In genomic region chr4:132262358-132262616, GRCm38 (mm10) we compare ENCODE assay signal across 12 mouse cellular contexts. TPM values are rescaled to one million over a fixed set of nuclear protein-coding genes. Genes with fewer than 3 reads are reported as not detected.
A peak's percentile ranks its signal among the peaks of the same experiment; 100 is the strongest.
DNase-seq lines count a peak whose midpoint lies in the region; ATAC-seq and TF ChIP-seq lines count a peak whose summit lies in the region.
"Had no signal": no experiment of that assay in that cellular context is flagged by ENCODE, and none has a peak within 500 bp of the region (broad histone marks: within the 10 kb centered on the region; RNA-seq: fewer than 3 reads in every experiment).

No protein-coding gene starts in this region.

- no peak for DNase-seq in forebrain, embryonic 10.5 days (ENCODE audit: extremely low spot score, low spot score)
- DNase-seq in forebrain, embryonic 11.5 days (ENCODE audit: low spot score): no peak
- no peak for DNase-seq in layer of hippocampus, adult 2 months (ENCODE audit: low spot score in 2 of 2)
- DNase-seq in layer of hippocampus, adult 18-20 months (ENCODE audit: low spot score in 2 of 2): no peak
- no peak for DNase-seq in hindbrain, embryonic 14.5 days (ENCODE audit: low spot score)
- DNase-seq in midbrain, postnatal 0 days (ENCODE audit: low spot score): no peak
- no peak for DNase-seq in layer of hippocampus, postnatal 25 days (ENCODE audit: extremely low spot score in 1 of 2, low spot score in 1 of 2)
- DNase-seq in yolk sac, embryonic 10.5 days (ENCODE audit: low spot score): no peak
- DNase-seq: cerebellum, postnatal 25 days; kidney, postnatal 36 days; right cerebral cortex, postnatal 25 days had no signal

- no peaks in the 10 kb centered on the region for H3K27me3 ChIP-seq in forebrain, embryonic 10.5 days (ENCODE audit: poor library complexity, severe bottlenecking)
- H3K27me3 ChIP-seq in forebrain, embryonic 11.5 days (ENCODE audit: control insufficient read depth, insufficient read depth, low read length): no peaks in the 10 kb centered on the region
- no peaks in the 10 kb centered on the region for H3K27me3 ChIP-seq in hindbrain, embryonic 14.5 days (ENCODE audit: control insufficient read depth, insufficient read depth, low read length)
- no peaks in the 10 kb centered on the region for H3K27me3 ChIP-seq in midbrain, postnatal 0 days (ENCODE audit: insufficient read depth, low read length)

- ATAC-seq in forebrain, embryonic 11.5 days (replicated peaks; ENCODE audit: low FRiP score): no peak
- ATAC-seq in hindbrain, embryonic 14.5 days (ENCODE audit: low FRiP score): no peak
- ATAC-seq in midbrain, postnatal 0 days (ENCODE audit: low FRiP score): no peak

- H3K4me3 ChIP-seq in forebrain, embryonic 10.5 days: peak overlapping the region; percentile 92; the same call in 1 of the 2 replicates
- H3K4me3 ChIP-seq in forebrain, embryonic 11.5 days (ENCODE audit: low read depth, low read length): no peak overlapping the region
- no peak overlapping the region; the same call in 1 of the 2 replicates for H3K4me3 ChIP-seq in layer of hippocampus, adult 2 months
- 0 out of 2 replicates have a peak overlapping the region, but pooled peaks have one; percentile 85 for H3K4me3 ChIP-seq in hindbrain, embryonic 14.5 days (replicated peaks; ENCODE audit: low read length)
- H3K4me3 ChIP-seq in midbrain, postnatal 0 days (ENCODE audit: low read depth, low read length): no peak overlapping the region

- peak overlapping the region; percentile 99; the same call in 1 of the 2 replicates for H3K27ac ChIP-seq in forebrain, embryonic 10.5 days
- no peak overlapping the region for H3K27ac ChIP-seq in forebrain, embryonic 11.5 days (ENCODE audit: low read depth, low read length)
- H3K27ac ChIP-seq in layer of hippocampus, adult 2 months: peak overlapping the region; percentile 99; the same call in 1 of the 2 replicates
- no peak overlapping the region for H3K27ac ChIP-seq in hindbrain, embryonic 14.5 days
- no peak overlapping the region for H3K27ac ChIP-seq in midbrain, postnatal 0 days (ENCODE audit: low read depth, low read length)

- no peak overlapping the region for H3K4me2 ChIP-seq in forebrain, embryonic 11.5 days (ENCODE audit: low read depth, low read length, severe bottlenecking)
- H3K4me2 ChIP-seq in hindbrain, embryonic 14.5 days (replicated peaks): peak overlapping the region; percentile 62
- H3K4me2 ChIP-seq in midbrain, postnatal 0 days (ENCODE audit: low read depth, low read length, poor library complexity, severe bottlenecking): peak overlapping the region; percentile 87; the same call in 1 of the 2 replicates

- WGBS in forebrain, embryonic 10.5 days: 79% methylated on average over 5 of the region's 5 CpGs
- 83% methylated on average over 5 of the region's 5 CpGs for whole genome bisulfite sequencing in forebrain, embryonic 11.5 days
- 78% methylated on average over 5 of the region's 5 CpGs for WGBS in hindbrain, embryonic 14.5 days
- 77% methylated on average over 5 of the region's 5 CpGs for WGBS in midbrain, postnatal 0 days

- peaks cover 12% of the 10 kb centered on the region for H3K36me3 ChIP-seq in forebrain, embryonic 10.5 days (replicated peaks)
- no peaks in the 10 kb centered on the region for H3K36me3 ChIP-seq in forebrain, embryonic 11.5 days (ENCODE audit: control insufficient read depth, insufficient read depth, low read length)
- no peaks in the 10 kb centered on the region for H3K36me3 ChIP-seq in hindbrain, embryonic 14.5 days (replicated peaks; ENCODE audit: control insufficient read depth, insufficient read depth)
- H3K36me3 ChIP-seq in midbrain, postnatal 0 days (ENCODE audit: insufficient read depth, low read length): no peaks in the 10 kb centered on the region

- H3K9me3 ChIP-seq in forebrain, embryonic 10.5 days: no peaks in the 10 kb centered on the region
- H3K9me3 ChIP-seq in forebrain, embryonic 11.5 days (ENCODE audit: control insufficient read depth, low read length): no peaks in the 10 kb centered on the region
- no peaks in the 10 kb centered on the region for H3K9me3 ChIP-seq in hindbrain, embryonic 14.5 days (ENCODE audit: control insufficient read depth, low read length)
- H3K9me3 ChIP-seq in midbrain, postnatal 0 days (ENCODE audit: low read length): no peaks in the 10 kb centered on the region

- peaks cover 27% of the 10 kb centered on the region for H3K4me1 ChIP-seq in forebrain, embryonic 10.5 days
- H3K4me1 ChIP-seq in forebrain, embryonic 11.5 days (replicated peaks; ENCODE audit: control insufficient read depth, insufficient read depth, low read length): peaks cover 5% of the 10 kb centered on the region; the same call in 1 of the 2 replicates
- H3K4me1 ChIP-seq in hindbrain, embryonic 14.5 days (replicated peaks; ENCODE audit: control insufficient read depth, insufficient read depth, low read length): peaks cover 21% of the 10 kb centered on the region
- 0 out of 2 replicates have a peak, but pooled peaks cover 2% of the 10 kb centered on the region for H3K4me1 ChIP-seq in midbrain, postnatal 0 days (ENCODE audit: insufficient read depth, low read length)

- no peak for TF ChIP-seq CTCF in layer of hippocampus, adult 2 months (conservative IDR thresholded peaks at IDR 0.05)
- TF ChIP-seq CTCF in midbrain, postnatal 0 days (IDR thresholded peaks at IDR 0.05): no peak

- no peak overlapping the region for H3K9ac ChIP-seq in forebrain, embryonic 11.5 days (ENCODE audit: low read length)
- H3K9ac ChIP-seq in hindbrain, embryonic 14.5 days: no peak overlapping the region
- no peak overlapping the region for H3K9ac ChIP-seq in midbrain, postnatal 0 days (replicated peaks; ENCODE audit: low read length, poor library complexity, severe bottlenecking)

RNA-seq across cellular contexts. Expression of gene Gmeb1, which starts 0.9 kb away (rescaled TPM):
- 45.4 and 50.6 TPM in 2 replicates for polyA plus RNA-seq in forebrain, embryonic 10.5 days (2016; fragmentation: Nextera tagmentation; extraction: Ambion mirVana)
- polyA plus RNA-seq in forebrain, embryonic 11.5 days (2014; fragmentation: Nextera tagmentation; extraction: Ambion mirVana): 45.4 and 50.1 TPM in 2 replicates
- total RNA-seq in layer of hippocampus, adult 2 months (2021): 10 to 100 TPM; 25.2 to 28.3 TPM
- 10 to 100 TPM; 21.4 to 23.4 TPM for total RNA-seq in layer of hippocampus, adult 18-20 months (2021)
- polyA plus RNA-seq in hindbrain, embryonic 14.5 days (2014; fragmentation: Nextera tagmentation; extraction: Ambion mirVana): 34.7 and 36.7 TPM in 2 replicates
- 10.6 and 21.0 TPM in 2 replicates for total RNA-seq in midbrain, postnatal 0 days (2014; rRNA removed)
- polyA plus RNA-seq in midbrain, postnatal 0 days (2015; fragmentation: Nextera tagmentation; extraction: Ambion mirVana): 28.8 and 30.5 TPM in 2 replicates
- 10 to 100 TPM; 21.9 to 26.9 TPM for total RNA-seq in layer of hippocampus, postnatal 25 days (2021)

RNA-seq across cellular contexts. Expression of gene Taf12, which starts 11.9 kb away (rescaled TPM):
- polyA plus RNA-seq in forebrain, embryonic 10.5 days (2016; fragmentation: Nextera tagmentation; extraction: Ambion mirVana): 71.0 and 73.1 TPM in 2 replicates
- polyA plus RNA-seq in forebrain, embryonic 11.5 days (2014; fragmentation: Nextera tagmentation; extraction: Ambion mirVana): 66.8 and 68.0 TPM in 2 replicates
- total RNA-seq in layer of hippocampus, adult 2 months (2021): 10 to 100 TPM; 24.6 to 26.2 TPM
- 10 to 100 TPM; 25.1 to 26.7 TPM for total RNA-seq in layer of hippocampus, adult 18-20 months (2021)
- polyA plus RNA-seq in hindbrain, embryonic 14.5 days (2014; fragmentation: Nextera tagmentation; extraction: Ambion mirVana): 38.0 and 40.8 TPM in 2 replicates
- 9.0 and 19.8 TPM in 2 replicates for total RNA-seq in midbrain, postnatal 0 days (2014; rRNA removed)
- 30.3 and 33.1 TPM in 2 replicates for polyA plus RNA-seq in midbrain, postnatal 0 days (2015; fragmentation: Nextera tagmentation; extraction: Ambion mirVana)
- total RNA-seq in layer of hippocampus, postnatal 25 days (2021): 10 to 100 TPM; 19.2 to 26.8 TPM

RNA-seq across cellular contexts. Expression of gene Rab42, which starts 40.9 kb away (rescaled TPM):
- polyA plus RNA-seq in forebrain, embryonic 10.5 days (2016; fragmentation: Nextera tagmentation; extraction: Ambion mirVana): 0.97 and 1.2 TPM in 2 replicates
- 1.1 and 1.2 TPM in 2 replicates for polyA plus RNA-seq in forebrain, embryonic 11.5 days (2014; fragmentation: Nextera tagmentation; extraction: Ambion mirVana)
- 1 to 10 TPM; 1.2 to 2.1 TPM for total RNA-seq in layer of hippocampus, adult 2 months (2021)
- total RNA-seq in layer of hippocampus, adult 18-20 months (2021): 1 to 10 TPM; 1.2 to 2.5 TPM
- 0.95 and 1.5 TPM in 2 replicates for polyA plus RNA-seq in hindbrain, embryonic 14.5 days (2014; fragmentation: Nextera tagmentation; extraction: Ambion mirVana)
- total RNA-seq in midbrain, postnatal 0 days (2014; rRNA removed): 0.38 and 3.3 TPM in 2 replicates
- polyA plus RNA-seq in midbrain, postnatal 0 days (2015; fragmentation: Nextera tagmentation; extraction: Ambion mirVana): 4.2 and 4.3 TPM in 2 replicates
- total RNA-seq in layer of hippocampus, postnatal 25 days (2021): 1 to 10 TPM; 1.7 TPM
- polyA plus RNA-seq: activated CD4-positive, CD25-positive, alpha-beta regulatory T cell, adult 4 months had no signal

RNA-seq across cellular contexts. Expression of gene Ythdf2, which starts 50.2 kb away (rescaled TPM):
- polyA plus RNA-seq in forebrain, embryonic 10.5 days (2016; fragmentation: Nextera tagmentation; extraction: Ambion mirVana): 142 and 151 TPM in 2 replicates
- 158 and 161 TPM in 2 replicates for polyA plus RNA-seq in forebrain, embryonic 11.5 days (2014; fragmentation: Nextera tagmentation; extraction: Ambion mirVana)
- 10 to 100 TPM; 43.8 to 46.5 TPM for total RNA-seq in layer of hippocampus, adult 2 months (2021)
- 10 to 100 TPM; 48.5 to 48.6 TPM for total RNA-seq in layer of hippocampus, adult 18-20 months (2021)
- 119 and 122 TPM in 2 replicates for polyA plus RNA-seq in hindbrain, embryonic 14.5 days (2014; fragmentation: Nextera tagmentation; extraction: Ambion mirVana)
- 53.5 and 62.7 TPM in 2 replicates for total RNA-seq in midbrain, postnatal 0 days (2014; rRNA removed)
- polyA plus RNA-seq in midbrain, postnatal 0 days (2015; fragmentation: Nextera tagmentation; extraction: Ambion mirVana): 96.7 and 117 TPM in 2 replicates
- total RNA-seq in layer of hippocampus, postnatal 25 days (2021): 10 to 100 TPM; 42.6 to 47.9 TPM

Comparison
In these comparisons a context has a peak if more than half of its experiments do, and no peak if none do; other contexts are left out.
1. H3K27ac ChIP-seq: peak in forebrain, embryonic 10.5 days (single experiment) and layer of hippocampus, adult 2 months (single experiment); none in forebrain, embryonic 11.5 days (single experiment), hindbrain, embryonic 14.5 days (single experiment) and midbrain, postnatal 0 days (single experiment).
2. H3K4me3 ChIP-seq: peak in forebrain, embryonic 10.5 days (single experiment) and hindbrain, embryonic 14.5 days (single experiment); none in forebrain, embryonic 11.5 days (single experiment), layer of hippocampus, adult 2 months (single experiment) and midbrain, postnatal 0 days (single experiment).